Mouse (Mus musculus) forebrain, embryonic 14.5 days (tissue): Measurements from ENCODE around the gene Trim17. TPM values are rescaled to one million over a fixed set of nuclear protein-coding genes. Genes with fewer than 3 reads are reported as not detected.

Experiments
- ATAC-seq: fragments of 200-750 bp; cut with Nextera tagmentation; 2 replicates; pipeline ENCODE4 v1.8.0; 2017; ENCODE audit warnings: mild to moderate bottlenecking, moderate library complexity
- DNase-seq: peaks from one replicate; pipeline ENCODE4 v3.0.0-alpha.2; 2015; ENCODE audit warnings: low spot score
- H3K27ac ChIP-seq: fragments of 300-500 bp; sonication (generic); 2 replicates; pipeline ENCODE4 v1.5.1; 2014; ENCODE audit warnings: low read depth, mild to moderate bottlenecking, control low read depth, low read length, moderate library complexity
- H3K27me3 ChIP-seq: fragments of 300-500 bp; sonication (generic); replicated peaks from 2 replicates; pipeline ENCODE4 v1.6.1; 2014; ENCODE audit warnings: low read length, control low read depth, mixed read lengths; ENCODE audit not compliant: control insufficient read depth, insufficient read depth
- H3K36me3 ChIP-seq: fragments of 300-500 bp; sonication (generic); 2 replicates; pipeline ENCODE4 v1.6.1; 2014; ENCODE audit warnings: low read length, control low read depth; ENCODE audit not compliant: control insufficient read depth, insufficient read depth
- H3K4me1 ChIP-seq: fragments of 300-500 bp; sonication (generic); 2 replicates; pipeline ENCODE4 v1.6.1; 2014; ENCODE audit warnings: antibody characterized with exemption, low read length, control low read depth; ENCODE audit not compliant: control insufficient read depth, insufficient read depth
- H3K4me2 ChIP-seq: fragments of 300-500 bp; sonication (generic); 2 replicates; pipeline ENCODE4 v1.6.1; 2014; ENCODE audit warnings: mild to moderate bottlenecking, control low read depth, low read length
- H3K4me3 ChIP-seq: fragments of 300-500 bp; sonication (generic); 2 replicates; pipeline ENCODE4 v1.5.1; 2014; ENCODE audit warnings: low read depth, low read length, control low read depth
- H3K9ac ChIP-seq: fragments of 300-500 bp; sonication (generic); 2 replicates; pipeline ENCODE4 v1.6.1; 2014; ENCODE audit warnings: mild to moderate bottlenecking, low read length, control low read depth, moderate library complexity
- H3K9me3 ChIP-seq: fragments of 300-500 bp; sonication (generic); replicated peaks from 2 replicates; pipeline ENCODE4 v1.6.1; 2016; ENCODE audit warnings: low read length, control low read depth, mixed read lengths; ENCODE audit not compliant: control insufficient read depth
- WGBS: fragments of 180-500 bp; shearing (Covaris S2); extraction: QIAGEN DNeasy Blood & Tissue Kit; methylation state at CpG from one replicate; pipeline ENCODE4 v1.1.7; 2014; 5-methylcytosine and 5-hydroxymethylcytosine counted together
- polyA plus RNA-seq: library from polyadenylated mRNA; unstranded; fragments of >200 nt; fragmentation: Nextera tagmentation; extraction: Ambion mirVana; gene quantifications from 2 replicates; pipeline ENCODE4 v1.2.1, GENCODE M21; 2014

Gene Trim17
- polyA plus RNA-seq, 1 experiment from 2014 or later = 1.3 TPM

GRCm38 (mm10) chr11:58979661-58980060 lies 25.2 kb downstream of the Trim17 start:
- WGBS = 86% methylated on average over 7 of the region's 7 CpGs
- no peak for ATAC-seq
- peaks cover 18% of the 10 kb centered on the region for H3K4me1 ChIP-seq

GRCm38 (mm10) chr11:58980381-58980990 lies 26.0 kb downstream of the Trim17 start:
- no peak overlapping the region for H3K4me3 ChIP-seq
- ATAC-seq (no peak), DNase-seq (no peak)
- no peaks in the 10 kb centered on the region for H3K9me3 ChIP-seq
- WGBS = 68% methylated on average over 5 of the region's 5 CpGs
- no peaks in the 10 kb centered on the region for H3K27me3 ChIP-seq
- H3K9ac ChIP-seq = no peak overlapping the region
- H3K36me3 ChIP-seq = peaks cover 34% of the 10 kb centered on the region
- peaks cover 16% of the 10 kb centered on the region for H3K4me1 ChIP-seq
- H3K27ac ChIP-seq = no peak overlapping the region
- H3K4me2 ChIP-seq = no peak overlapping the region

More at GRCm38 (mm10) chr11:58979661-58980060, 25.2 kb downstream of the Trim17 start:
- Histone ChIP-seq H3K4me3 (0 out of 2 replicates have a peak overlapping the region, but pooled peaks have one; percentile 99), H3K27me3 (no peaks in the 10 kb centered on the region), H3K36me3 (peaks cover 25% of the 10 kb centered on the region), H3K9me3 (no peaks in the 10 kb centered on the region), H3K27ac (no peak overlapping the region), H3K9ac (peak overlapping the region; percentile 4), H3K4me2 (peak overlapping the region; percentile 100)
- no peak for DNase-seq

- ATAC-seq (no peak), DNase-seq (peak; percentile 57)
- no peaks in the 10 kb centered on the region for H3K27me3 ChIP-seq
- 63% methylated on average over 14 of the region's 14 CpGs for WGBS
- H3K4me1 ChIP-seq = peaks cover 16% of the 10 kb centered on the region
- H3K27ac ChIP-seq = no peak overlapping the region
- H3K9me3 ChIP-seq = no peaks in the 10 kb centered on the region
- peaks cover 47% of the 10 kb centered on the region for H3K36me3 ChIP-seq
- no peak overlapping the region for H3K4me3 ChIP-seq
- no peak overlapping the region for H3K4me2 ChIP-seq
- H3K9ac ChIP-seq = no peak overlapping the region
Observed at GRCm38 (mm10) chr11:58981541-58982447, 27.3 kb downstream of the Trim17 start.

- WGBS = 89% methylated on average over 18 of the region's 18 CpGs
Observed at GRCm38 (mm10) chr11:58982471-58983097, 28.1 kb downstream of the Trim17 start.

GRCm38 (mm10) chr11:58983691-58984341 lies 29.3 kb downstream of the Trim17 start:
- no peak overlapping the region for H3K27ac ChIP-seq
- 91% methylated on average over 6 of the region's 6 CpGs for WGBS
- no peak overlapping the region for H3K4me2 ChIP-seq
- H3K4me1 ChIP-seq = peaks cover 10% of the 10 kb centered on the region
- DNase-seq (no peak), ATAC-seq (no peak)
- peaks cover 65% of the 10 kb centered on the region for H3K36me3 ChIP-seq
- no peak overlapping the region for H3K4me3 ChIP-seq
- no peaks in the 10 kb centered on the region for H3K27me3 ChIP-seq
- no peak overlapping the region for H3K9ac ChIP-seq
- H3K9me3 ChIP-seq = no peaks in the 10 kb centered on the region

More at GRCm38 (mm10) chr11:58982471-58983097, 28.1 kb downstream of the Trim17 start:
- Histone ChIP-seq H3K9me3 (no peaks in the 10 kb centered on the region), H3K27ac (no peak overlapping the region), H3K36me3 (peaks cover 52% of the 10 kb centered on the region), H3K4me1 (peaks cover 13% of the 10 kb centered on the region), H3K27me3 (no peaks in the 10 kb centered on the region), H3K9ac (no peak overlapping the region), H3K4me3 (no peak overlapping the region), H3K4me2 (no peak overlapping the region)
- ATAC-seq = no peak
- DNase-seq = no peak

GRCm38 (mm10) chr11:58984657-58985056 lies 30.2 kb downstream of the Trim17 start:
- Histone ChIP-seq H3K4me2 (no peak overlapping the region), H3K4me3 (no peak overlapping the region), H3K9ac (no peak overlapping the region), H3K36me3 (peaks cover 73% of the 10 kb centered on the region), H3K27me3 (no peaks in the 10 kb centered on the region), H3K27ac (no peak overlapping the region), H3K4me1 (peaks cover 2% of the 10 kb centered on the region), H3K9me3 (no peaks in the 10 kb centered on the region)
- DNase-seq (no peak), ATAC-seq (no peak)
- WGBS = 95% methylated on average over 7 of the region's 7 CpGs

- ATAC-seq (no peak), DNase-seq (no peak)
- Histone ChIP-seq H3K27ac (no peak overlapping the region), H3K4me3 (no peak overlapping the region), H3K36me3 (peaks cover 80% of the 10 kb centered on the region), H3K27me3 (no peaks in the 10 kb centered on the region), H3K9ac (no peak overlapping the region), H3K9me3 (no peaks in the 10 kb centered on the region), H3K4me2 (no peak overlapping the region), H3K4me1 (no peaks in the 10 kb centered on the region)
- WGBS = 94% methylated on average over 3 of the region's 3 CpGs
Observed at GRCm38 (mm10) chr11:58985299-58985917, 30.9 kb downstream of the Trim17 start.

- Histone ChIP-seq H3K4me3 (no peak overlapping the region), H3K27me3 (no peaks in the 10 kb centered on the region; the same call in 1 of the 2 replicates), H3K4me1 (0 out of 2 replicates have a peak, but pooled peaks cover 2% of the 10 kb centered on the region), H3K27ac (no peak overlapping the region), H3K36me3 (peaks cover 67% of the 10 kb centered on the region), H3K4me2 (no peak overlapping the region), H3K9me3 (no peaks in the 10 kb centered on the region), H3K9ac (no peak overlapping the region)
- ATAC-seq (no peak), DNase-seq (no peak)
- WGBS = 98% methylated on average over 4 of the region's 4 CpGs
Observed at GRCm38 (mm10) chr11:58989166-58989565, 34.7 kb downstream of the Trim17 start.
